Mouse (Mus musculus) limb, embryonic 12.5 days (tissue): ENCODE data around the gene Pcdh18. TPM values are rescaled to one million over a fixed set of nuclear protein-coding genes. Genes with fewer than 3 reads are reported as not detected.

ENCODE experiments used
- ATAC-seq: fragments of 200-750 bp; cut with Nextera tagmentation; 2 replicates; pipeline ENCODE4 v1.8.0; 2017; ENCODE audit warnings: low read depth, moderate TSS enrichment; ENCODE audit not compliant: insufficient number of reproducible peaks, insufficient read depth, low FRiP score, low TSS enrichment
- H3K27ac ChIP-seq: fragments of 300-500 bp; sonication (generic); 2 replicates; pipeline ENCODE4 v1.5.1; 2016; ENCODE audit warnings: mild to moderate bottlenecking, moderate library complexity
- H3K27me3 ChIP-seq: fragments of 300-500 bp; sonication (generic); 2 replicates; pipeline ENCODE4 v1.6.1; 2016; ENCODE audit warnings: mild to moderate bottlenecking, moderate library complexity
- H3K36me3 ChIP-seq: fragments of 300-500 bp; sonication (generic); 2 replicates; pipeline ENCODE4 v1.6.1; 2016; ENCODE audit warnings: mild to moderate bottlenecking, moderate library complexity
- H3K4me1 ChIP-seq: fragments of 300-500 bp; sonication (generic); replicated peaks from 2 replicates; pipeline ENCODE4 v1.6.1; 2016
- H3K4me2 ChIP-seq: fragments of 300-500 bp; sonication (generic); 2 replicates; pipeline ENCODE4 v1.6.1; 2016; ENCODE audit warnings: mild to moderate bottlenecking, moderate library complexity
- H3K4me3 ChIP-seq: fragments of 300-500 bp; sonication (generic); replicated peaks from 2 replicates; pipeline ENCODE4 v1.5.1; 2016; ENCODE audit warnings: mild to moderate bottlenecking
- H3K9ac ChIP-seq: fragments of 300-500 bp; sonication (generic); replicated peaks from 2 replicates; pipeline ENCODE4 v1.6.1; 2016; ENCODE audit warnings: mild to moderate bottlenecking, moderate library complexity
- H3K9me3 ChIP-seq: fragments of 300-500 bp; sonication (generic); 2 replicates; pipeline ENCODE4 v1.6.1; 2016; ENCODE audit warnings: mild to moderate bottlenecking, moderate library complexity
- WGBS: fragments of 180-500 bp; shearing (Covaris S2); methylation state at CpG from one replicate; pipeline ENCODE4 v1.1.7; 2016; 5-methylcytosine and 5-hydroxymethylcytosine counted together
- polyA plus RNA-seq: library from polyadenylated mRNA; unstranded; fragments of >200 nt; fragmentation: Nextera tagmentation; extraction: Ambion mirVana; gene quantifications from 2 replicates; pipeline ENCODE4 v1.2.1, GENCODE M21; 2016

The Pcdh18 gene
- polyA plus RNA-seq = 187 TPM in 2 replicates

DNA sequence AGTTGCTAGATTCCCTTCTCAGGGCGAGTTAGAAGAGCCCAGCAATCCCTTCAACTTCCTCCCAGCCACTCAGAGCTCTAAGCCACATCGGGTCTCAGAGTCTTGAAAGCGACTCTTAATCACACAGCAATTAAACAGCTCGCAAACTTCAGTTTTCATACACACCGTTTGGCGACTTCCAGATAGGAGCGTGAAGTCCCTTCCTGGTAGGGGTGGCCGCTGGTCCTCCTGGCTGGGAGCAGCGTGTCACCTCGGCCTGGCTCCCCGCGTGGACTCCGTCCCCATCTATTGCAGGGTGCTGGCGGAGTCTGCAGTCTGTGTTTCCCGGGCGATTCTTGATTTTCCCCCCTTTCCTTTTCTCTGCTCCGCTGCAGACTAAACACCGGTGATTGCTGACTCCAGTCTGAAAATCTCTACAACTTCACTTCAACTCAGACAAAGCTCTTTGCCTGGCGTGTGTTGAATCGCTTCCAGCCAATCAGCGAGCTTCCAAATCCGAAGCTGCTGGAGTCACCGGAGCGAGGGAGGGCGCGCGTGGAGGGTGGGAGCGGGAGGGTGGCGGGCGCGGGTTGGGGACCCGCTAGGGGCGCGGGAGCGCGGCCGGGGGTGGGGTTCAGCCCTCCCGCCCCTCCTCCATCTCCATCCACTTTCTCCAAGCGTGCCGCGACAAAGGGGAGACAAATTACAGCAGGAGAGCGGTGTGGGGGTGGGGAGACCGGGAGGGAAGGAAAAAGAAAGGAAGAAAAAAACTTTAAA lies at the start of gene Pcdh18:
Gene Pcdh18, minus strand, starts transcription at position 456 of the 756 bp plus-strand sequence.
- ATAC-seq = peak; percentile 95
- peaks cover 33% of the 10 kb centered on the region for H3K36me3 ChIP-seq
- H3K27ac ChIP-seq = peak within 1 kb of the TSS; percentile 100
- WGBS = under 1% methylated on average over 43 of the region's 43 CpGs
- no peaks in the 10 kb centered on the region for H3K27me3 ChIP-seq
- H3K4me1 ChIP-seq = peaks cover 30% of the 10 kb centered on the region
- H3K4me2 ChIP-seq = peak within 1 kb of the TSS; percentile 77
- peak within 1 kb of the TSS; percentile 95 for H3K9ac ChIP-seq
- peak within 1 kb of the TSS; percentile 72 for H3K4me3 ChIP-seq
- H3K9me3 ChIP-seq = no peaks in the 10 kb centered on the region

DNA sequence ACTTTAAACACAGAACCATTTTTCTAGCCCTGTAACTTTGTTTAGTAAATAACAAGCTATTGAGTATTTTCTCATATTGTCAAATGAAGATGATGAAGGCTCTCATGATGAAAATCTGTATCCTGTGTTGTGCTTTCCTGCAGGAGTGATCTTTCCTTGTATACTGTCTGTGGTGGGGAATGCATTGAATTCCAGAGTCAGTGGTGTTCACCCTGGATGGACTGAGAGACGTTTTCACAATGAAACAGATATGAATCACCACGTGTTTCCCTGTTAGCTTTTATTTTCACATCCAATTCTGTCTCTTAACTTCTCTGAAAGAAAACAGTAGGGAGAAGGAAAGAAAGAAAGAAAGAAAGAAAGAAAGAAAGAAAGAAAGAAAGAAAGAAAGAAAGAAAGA lies 49.7 kb upstream of the Pcdh18 start:
- no peak overlapping the region for H3K4me3 ChIP-seq
- no peak overlapping the region for H3K27ac ChIP-seq
- no peaks in the 10 kb centered on the region for H3K36me3 ChIP-seq
- H3K4me1 ChIP-seq = peaks cover 20% of the 10 kb centered on the region; the same call in 1 of the 2 replicates
- H3K4me2 ChIP-seq = no peak overlapping the region
- H3K9ac ChIP-seq = no peak overlapping the region
- 44% methylated on average over 2 of the region's 2 CpGs for WGBS
- H3K9me3 ChIP-seq = peaks cover 3% of the 10 kb centered on the region; the same call in 1 of the 2 replicates
- ATAC-seq = no peak
- H3K27me3 ChIP-seq = no peaks in the 10 kb centered on the region

DNA sequence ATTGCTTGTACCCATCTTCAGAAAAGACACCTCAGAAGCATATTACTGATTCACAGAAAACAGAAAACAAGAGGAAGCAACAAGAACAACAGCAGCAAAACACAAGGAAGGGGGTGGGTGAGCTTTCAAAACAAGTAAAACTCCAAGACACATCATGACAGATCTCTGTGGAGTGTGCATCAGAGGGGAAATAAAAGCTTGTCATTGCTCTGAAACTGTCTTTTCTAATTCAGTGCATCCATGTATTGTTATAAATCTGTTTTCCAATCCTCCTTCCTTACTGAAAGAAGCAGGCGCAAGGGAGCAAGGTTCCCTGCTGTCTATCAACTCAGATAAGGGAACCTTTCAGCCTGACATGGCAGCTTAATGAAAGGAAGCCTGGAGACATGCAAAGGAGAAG lies 48.4 kb upstream of the Pcdh18 start:
- Histone ChIP-seq H3K27me3 (no peaks in the 10 kb centered on the region), H3K4me3 (no peak overlapping the region), H3K9ac (no peak overlapping the region), H3K4me2 (no peak overlapping the region), H3K27ac (no peak overlapping the region), H3K36me3 (no peaks in the 10 kb centered on the region), H3K4me1 (peaks cover 20% of the 10 kb centered on the region; the same call in 1 of the 2 replicates), H3K9me3 (peaks cover 3% of the 10 kb centered on the region; the same call in 1 of the 2 replicates)
- whole genome bisulfite sequencing = 95% methylated on average over 1 of the region's 1 CpGs
- no peak for ATAC-seq

DNA sequence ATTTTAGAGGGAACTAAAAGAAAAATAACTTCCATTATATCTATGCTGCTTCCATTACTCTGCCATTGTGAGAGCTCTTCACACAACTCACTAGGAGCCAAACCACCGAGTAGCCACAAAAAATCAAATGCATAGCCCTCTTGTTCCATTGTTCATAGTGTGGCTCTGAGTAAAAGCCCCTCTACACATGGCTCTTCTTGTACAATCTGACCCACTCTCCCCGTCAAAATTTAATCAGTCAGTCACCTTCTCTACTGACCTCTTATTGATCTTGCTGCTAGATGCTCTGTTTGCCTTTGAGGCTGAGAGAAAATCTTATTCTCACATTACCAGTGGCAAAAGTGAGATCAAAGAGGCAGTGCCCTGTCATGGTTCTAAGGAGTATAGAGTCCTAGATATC lies 31.2 kb upstream of the Pcdh18 start:
- no peak overlapping the region for H3K4me3 ChIP-seq
- H3K9ac ChIP-seq = no peak overlapping the region
- no peak for ATAC-seq
- H3K27ac ChIP-seq = no peak overlapping the region
- H3K36me3 ChIP-seq = no peaks in the 10 kb centered on the region
- H3K4me2 ChIP-seq = no peak overlapping the region
- 71% methylated on average over 2 of the region's 2 CpGs for WGBS
- no peaks in the 10 kb centered on the region for H3K4me1 ChIP-seq
- no peaks in the 10 kb centered on the region for H3K27me3 ChIP-seq
- H3K9me3 ChIP-seq = no peaks in the 10 kb centered on the region

DNA sequence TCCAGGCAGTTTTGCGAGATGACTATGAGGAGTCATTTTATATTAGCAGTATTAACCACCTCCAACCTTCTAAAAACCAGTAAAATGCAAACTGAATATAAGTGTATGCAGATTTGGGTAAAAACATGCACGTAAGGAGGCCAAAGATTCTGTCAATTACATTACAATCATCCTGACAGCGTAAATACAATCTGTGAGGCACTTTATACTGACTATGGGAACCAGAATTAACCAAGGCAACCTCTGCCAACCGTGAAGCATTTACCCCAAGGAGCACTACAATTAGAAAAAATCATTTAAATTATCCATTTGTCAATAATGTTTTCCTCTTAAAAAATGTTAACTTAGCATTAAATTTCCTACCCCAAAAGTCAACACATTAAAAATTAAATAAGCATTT lies 30.6 kb upstream of the Pcdh18 start:
- ATAC-seq = no peak
- no peak overlapping the region for H3K27ac ChIP-seq
- H3K9me3 ChIP-seq = no peaks in the 10 kb centered on the region
- 83% methylated on average over 4 of the region's 4 CpGs for WGBS
- H3K27me3 ChIP-seq = no peaks in the 10 kb centered on the region
- H3K36me3 ChIP-seq = no peaks in the 10 kb centered on the region
- H3K4me2 ChIP-seq = no peak overlapping the region
- no peak overlapping the region for H3K9ac ChIP-seq
- no peak overlapping the region for H3K4me3 ChIP-seq
- no peaks in the 10 kb centered on the region for H3K4me1 ChIP-seq

DNA sequence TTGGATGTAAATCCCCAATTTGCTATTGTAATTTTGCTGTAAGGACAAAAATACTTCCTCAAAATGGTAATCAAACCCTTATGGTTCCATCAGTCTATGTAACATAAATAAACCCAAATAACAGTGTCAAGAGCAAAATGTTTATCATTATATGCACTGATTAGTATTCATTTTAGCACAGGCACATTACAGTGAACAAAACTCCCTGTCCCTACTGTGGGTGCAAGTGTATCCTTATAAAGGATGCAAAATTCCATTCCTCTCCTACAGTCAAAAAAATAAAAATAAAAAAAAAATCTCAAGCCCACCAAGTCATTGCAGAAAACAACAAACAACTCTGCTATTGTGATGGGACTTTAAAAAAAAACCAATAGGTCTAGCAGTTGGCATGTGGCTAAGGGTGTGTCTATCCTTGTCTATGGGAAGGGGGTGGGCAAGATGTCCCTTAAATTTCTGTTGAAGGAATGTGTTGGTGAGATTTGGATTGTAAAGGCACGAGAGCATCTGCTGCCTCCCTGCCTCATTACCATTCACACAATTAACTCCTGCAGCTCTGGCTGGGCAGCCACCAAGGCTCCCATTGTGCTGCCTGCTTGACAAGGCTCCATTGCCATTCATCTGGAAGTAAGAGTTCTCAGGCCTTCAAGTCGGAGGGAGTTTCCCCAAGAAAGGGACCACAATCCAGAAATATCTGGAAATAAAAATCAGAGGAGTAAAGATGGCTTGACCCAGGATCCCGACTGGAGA lies 12.0 kb upstream of the Pcdh18 start:
- ATAC-seq = no peak
- no peaks in the 10 kb centered on the region; the same call in 1 of the 2 replicates for H3K4me1 ChIP-seq
- H3K9me3 ChIP-seq = no peaks in the 10 kb centered on the region
- no peak overlapping the region for H3K4me2 ChIP-seq
- 25% methylated on average over 3 of the region's 3 CpGs for WGBS
- no peaks in the 10 kb centered on the region for H3K36me3 ChIP-seq
- no peak overlapping the region for H3K27ac ChIP-seq
- no peaks in the 10 kb centered on the region for H3K27me3 ChIP-seq
- H3K4me3 ChIP-seq = no peak overlapping the region
- no peak overlapping the region for H3K9ac ChIP-seq

DNA sequence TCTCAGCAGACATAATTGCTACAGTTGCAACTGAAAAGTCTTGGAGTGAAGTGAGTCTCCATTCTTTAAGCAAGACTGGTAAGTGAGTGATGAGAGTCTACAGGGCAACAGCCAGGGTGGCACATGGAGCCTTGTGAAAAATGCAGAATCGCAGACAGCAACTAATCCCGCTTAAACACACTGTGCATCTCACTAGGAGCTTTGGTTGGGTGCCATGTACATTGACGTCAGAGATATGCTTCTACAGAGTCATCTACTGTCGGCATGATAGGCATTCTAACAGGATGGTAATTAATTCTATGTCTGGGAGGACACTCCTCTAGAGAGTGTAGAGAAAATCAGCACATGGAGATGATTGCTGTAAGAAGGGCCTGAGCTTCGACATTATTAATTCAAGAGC lies 5.6 kb upstream of the Pcdh18 start:
- H3K9me3 ChIP-seq = no peaks in the 10 kb centered on the region
- H3K36me3 ChIP-seq = no peaks in the 10 kb centered on the region
- no peak overlapping the region for H3K4me2 ChIP-seq
- H3K27ac ChIP-seq = no peak overlapping the region
- ATAC-seq = no peak
- WGBS = 87% methylated on average over 5 of the region's 5 CpGs
- H3K4me3 ChIP-seq = no peak overlapping the region
- H3K4me1 ChIP-seq = peaks cover 7% of the 10 kb centered on the region
- no peaks in the 10 kb centered on the region for H3K27me3 ChIP-seq
- no peak overlapping the region for H3K9ac ChIP-seq

DNA sequence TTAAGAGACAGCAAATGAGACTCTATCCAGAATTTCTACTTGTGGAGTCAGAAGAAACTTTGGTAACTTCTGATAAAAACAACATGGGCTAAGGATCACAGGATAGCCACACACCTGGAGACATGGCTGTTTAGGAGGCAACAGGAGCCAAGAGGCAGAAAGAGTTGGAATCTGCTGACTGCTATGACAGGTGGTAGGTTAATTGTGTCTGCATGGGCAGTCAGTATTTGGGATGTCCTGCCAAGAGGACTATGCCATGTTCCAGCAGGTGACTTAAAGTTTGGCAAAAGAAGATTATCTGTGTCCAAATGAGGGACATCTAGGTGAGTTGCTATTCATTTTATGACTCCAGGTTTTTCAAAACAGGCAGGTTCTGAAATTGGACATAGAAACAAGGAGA lies 4.8 kb upstream of the Pcdh18 start:
- ATAC-seq = no peak
- Histone ChIP-seq H3K4me2 (no peak overlapping the region), H3K9me3 (no peaks in the 10 kb centered on the region), H3K4me1 (peaks cover 7% of the 10 kb centered on the region), H3K27ac (no peak overlapping the region), H3K4me3 (no peak overlapping the region), H3K27me3 (no peaks in the 10 kb centered on the region), H3K36me3 (no peaks in the 10 kb centered on the region), H3K9ac (no peak overlapping the region)

DNA sequence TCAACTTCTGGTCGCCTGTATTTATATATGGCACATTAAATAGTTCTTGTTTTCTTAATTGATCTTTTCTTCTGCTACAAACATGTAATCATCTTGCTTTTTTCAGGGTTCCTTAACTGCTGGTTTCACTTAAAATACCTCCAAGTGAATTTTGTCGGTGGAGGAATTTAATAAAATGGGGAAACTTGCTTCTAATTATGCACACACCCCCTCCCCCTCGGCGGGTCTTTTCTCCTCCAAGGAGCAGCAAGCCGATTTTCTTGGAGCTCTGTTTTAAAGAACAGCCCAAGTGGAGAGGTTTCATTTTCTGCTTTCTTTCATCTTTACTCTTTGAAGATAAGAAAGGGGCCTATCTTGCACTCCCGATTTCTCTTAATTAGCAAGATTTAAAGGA lies 498 bp upstream of the Pcdh18 start:
- Histone ChIP-seq H3K27me3 (no peaks in the 10 kb centered on the region), H3K4me3 (peak overlapping the region; percentile 72), H3K9ac (peak overlapping the region; percentile 95), H3K27ac (peak overlapping the region; percentile 100), H3K36me3 (peaks cover 28% of the 10 kb centered on the region), H3K9me3 (no peaks in the 10 kb centered on the region), H3K4me1 (peaks cover 24% of the 10 kb centered on the region), H3K4me2 (peak overlapping the region; percentile 77)
- 2% methylated on average over 6 of the region's 6 CpGs for WGBS
- peak; percentile 54; the same call in 1 of the 2 replicates for ATAC-seq

DNA sequence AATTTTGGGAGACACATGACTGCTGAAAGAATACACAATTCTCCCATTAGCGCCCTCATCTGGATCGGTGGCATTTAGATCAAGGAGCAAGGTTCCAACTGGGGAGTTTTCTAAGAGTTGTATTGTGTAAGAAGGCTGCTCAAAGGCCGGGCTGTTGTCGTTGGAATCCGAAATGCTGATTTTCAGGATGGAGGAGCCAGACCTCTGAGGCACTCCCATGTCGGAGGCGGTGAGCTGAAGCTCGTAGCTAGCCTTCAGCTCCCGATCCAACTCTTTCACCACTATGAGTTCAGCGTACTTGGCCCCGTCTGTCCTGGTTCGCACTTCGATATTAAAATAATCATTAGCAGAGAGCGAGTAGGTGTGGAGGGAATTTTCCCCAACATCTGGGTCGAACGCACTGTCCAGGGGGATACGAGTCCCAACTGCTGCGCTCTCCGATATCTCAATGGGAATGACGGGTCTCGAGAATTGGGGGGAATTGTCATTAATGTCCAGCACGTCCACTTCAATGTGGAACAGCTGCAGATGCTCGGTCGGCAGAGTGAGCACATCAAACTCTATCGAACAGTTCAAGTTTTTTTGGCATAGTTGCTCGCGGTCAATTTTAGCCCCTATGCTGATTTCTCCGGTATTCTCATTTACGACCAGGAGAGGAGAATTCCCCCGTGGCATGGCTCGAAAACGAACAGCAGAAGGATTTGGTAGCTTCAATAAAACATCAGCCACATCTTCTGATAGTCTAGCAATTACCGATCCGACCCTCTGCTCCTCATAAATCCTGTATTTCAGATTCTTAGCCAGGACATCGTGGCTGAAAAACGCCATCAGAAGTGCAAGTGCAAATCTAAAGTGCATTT lies 909 bp downstream of the Pcdh18 start:
- no peaks in the 10 kb centered on the region for H3K27me3 ChIP-seq
- WGBS = under 1% methylated on average over 36 of the region's 36 CpGs
- peak overlapping the region; percentile 77 for H3K4me2 ChIP-seq
- ATAC-seq = no peak
- H3K36me3 ChIP-seq = peaks cover 42% of the 10 kb centered on the region
- H3K9ac ChIP-seq = peak overlapping the region; percentile 95
- peak overlapping the region; percentile 72 for H3K4me3 ChIP-seq
- peak overlapping the region; percentile 100 for H3K27ac ChIP-seq
- H3K9me3 ChIP-seq = no peaks in the 10 kb centered on the region
- peaks cover 38% of the 10 kb centered on the region for H3K4me1 ChIP-seq

DNA sequence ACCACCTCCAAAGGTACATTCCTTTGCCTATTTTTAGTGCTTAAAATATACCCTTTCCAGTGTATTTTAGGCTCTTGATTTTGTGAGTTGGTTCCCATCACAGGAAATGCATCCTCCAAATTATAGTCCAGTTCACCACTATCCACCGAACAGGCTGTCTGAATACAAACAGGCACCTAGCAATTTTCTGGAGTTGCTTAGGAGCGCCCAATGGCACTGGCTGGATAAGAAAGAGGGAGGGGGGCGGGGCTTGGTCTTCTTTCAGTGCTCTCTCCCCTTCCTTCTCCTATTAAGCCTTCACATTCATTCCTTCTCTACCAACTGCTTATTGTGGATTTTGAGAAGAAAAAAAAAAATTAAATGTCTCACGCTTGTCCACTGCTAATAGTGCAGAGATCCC lies 4.4 kb downstream of the Pcdh18 start:
- Histone ChIP-seq H3K27ac (peak overlapping the region; percentile 100), H3K4me2 (peak overlapping the region; percentile 77), H3K9ac (peak overlapping the region; percentile 95; the same call in 1 of the 2 replicates), H3K36me3 (peaks cover 72% of the 10 kb centered on the region), H3K9me3 (no peaks in the 10 kb centered on the region), H3K4me3 (peak overlapping the region; percentile 72), H3K27me3 (no peaks in the 10 kb centered on the region), H3K4me1 (peaks cover 54% of the 10 kb centered on the region)
- no peak for ATAC-seq
- 72% methylated on average over 4 of the region's 4 CpGs for WGBS
